Mouse (Mus musculus) layer of hippocampus, adult 2 months (tissue): ENCODE results near the gene Thrb. TPM values are rescaled to one million over a fixed set of nuclear protein-coding genes. Genes with fewer than 3 reads are reported as not detected.

ENCODE experiments used
- DNase-seq, 2 experiments: peaks; one replicate each; pipeline ENCODE4 v3.0.0; 2022; ENCODE audit warnings: low spot score in 2 of 2
- H3K27ac ChIP-seq: fragments of 200-600 bp; 2 replicates; pipeline ENCODE4 v1.8.1; 2022
- H3K4me3 ChIP-seq: fragments of 200-600 bp; 2 replicates; pipeline ENCODE4 v1.8.1; 2022; ENCODE audit warnings: mild to moderate bottlenecking
- CTCF ChIP-seq: fragments of 200-600 bp; conservative IDR thresholded peaks from 2 replicates; pipeline ENCODE4 v1.8.1; 2022; ENCODE audit warnings: antibody characterized with exemption, mild to moderate bottlenecking, moderate library complexity
- total RNA-seq, 2 experiments: library from RNA; stranded (reverse); gene quantifications; 2 replicates each; pipeline ENCODE4 v1.2.3; 2021

Gene Thrb
- total RNA-seq, 2 experiments from 2014 or later, result 42.8 to 45.0 TPM

DNA sequence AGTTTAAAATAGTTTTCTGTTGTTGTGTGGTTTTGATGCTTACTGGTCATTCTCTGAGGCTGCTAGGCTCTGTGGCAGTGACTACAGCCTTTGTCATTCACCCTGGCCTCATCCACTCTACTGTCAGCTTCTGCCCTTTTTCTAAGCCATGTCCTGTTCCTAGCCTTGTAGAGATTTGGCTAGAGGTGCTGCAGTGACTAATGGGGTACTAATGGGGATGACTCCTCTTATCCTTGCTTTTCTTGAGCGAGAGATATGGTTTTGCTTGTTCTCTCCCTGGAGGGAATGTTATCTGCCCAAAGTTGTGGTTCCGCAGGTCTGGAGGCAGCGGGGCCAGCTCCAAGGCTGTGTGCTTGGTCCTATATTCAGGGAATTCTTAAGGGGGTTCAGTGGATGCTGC, 15.2 kb downstream of the Thrb start:
- H3K4me3 ChIP-seq, result no peak overlapping the region
- H3K27ac ChIP-seq, result no peak overlapping the region
- DNase-seq, result no peak
- no peak for TF ChIP-seq CTCF

DNA sequence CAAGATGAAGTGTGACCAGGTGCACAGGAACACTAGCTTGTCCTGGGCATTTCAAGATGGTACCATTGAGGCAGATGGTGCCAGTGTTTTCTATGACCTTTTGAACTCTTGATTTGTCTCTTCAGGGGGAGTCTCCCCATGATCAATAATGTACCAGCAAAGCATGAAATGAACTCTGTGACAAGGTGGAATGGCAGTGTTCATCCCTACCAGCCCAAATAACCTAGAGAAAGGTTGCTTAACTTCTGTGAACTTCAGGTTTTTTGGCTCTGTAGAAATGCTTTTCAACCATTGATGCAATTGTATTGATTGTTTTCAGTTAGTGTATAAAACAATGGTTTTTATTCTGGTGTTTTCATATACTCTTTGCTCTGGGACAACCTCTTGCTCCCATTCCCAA, 21.4 kb downstream of the Thrb start:
- DNase-seq, result no peak
- Histone ChIP-seq H3K4me3 (no peak overlapping the region), H3K27ac (no peak overlapping the region)
- no peak for TF ChIP-seq CTCF

DNA sequence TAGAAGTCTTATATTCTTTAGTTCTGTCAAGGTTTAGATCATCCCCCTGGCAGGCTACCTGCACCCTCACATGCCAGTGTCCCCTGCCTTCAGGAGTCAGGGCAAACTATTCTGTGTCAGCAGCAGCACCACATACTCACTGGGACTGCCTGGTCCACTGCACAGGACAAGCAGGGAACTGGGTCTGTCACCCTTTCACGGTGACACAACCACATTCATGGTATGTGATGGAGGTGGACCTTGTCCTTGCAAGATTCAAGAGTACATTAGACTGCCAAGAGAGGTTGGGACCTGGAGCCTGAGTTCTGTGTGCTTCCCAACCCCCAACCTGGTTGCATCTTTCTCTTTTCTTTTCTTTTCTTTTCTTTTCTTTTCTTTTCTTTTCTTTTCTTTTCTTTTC, 24.8 kb downstream of the Thrb start:
- TF ChIP-seq CTCF, result no peak
- no peak overlapping the region for H3K27ac ChIP-seq
- DNase-seq, result no peak
- no peak overlapping the region for H3K4me3 ChIP-seq

DNA sequence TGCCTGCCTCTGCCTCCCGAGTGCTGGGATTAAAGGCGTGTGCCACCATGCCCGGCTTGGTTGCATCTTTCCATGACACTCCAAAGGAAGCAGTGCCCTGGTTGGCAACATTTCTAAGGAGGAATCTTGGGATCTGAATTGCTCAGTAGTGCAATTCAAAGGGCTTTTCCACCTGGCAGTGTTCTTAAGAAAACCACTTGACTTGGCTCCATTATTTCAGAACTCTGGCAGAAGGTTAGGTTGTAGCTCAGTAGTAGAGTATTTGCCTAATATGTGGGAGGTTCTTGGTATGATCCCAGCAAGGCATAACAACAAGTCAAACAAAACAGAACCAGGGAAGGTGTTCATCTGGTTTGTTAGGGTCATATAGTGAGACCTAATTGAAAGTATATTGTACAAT, 25.4 kb downstream of the Thrb start:
- Histone ChIP-seq H3K27ac (no peak overlapping the region), H3K4me3 (no peak overlapping the region)
- no peak for TF ChIP-seq CTCF
- no peak for DNase-seq

DNA sequence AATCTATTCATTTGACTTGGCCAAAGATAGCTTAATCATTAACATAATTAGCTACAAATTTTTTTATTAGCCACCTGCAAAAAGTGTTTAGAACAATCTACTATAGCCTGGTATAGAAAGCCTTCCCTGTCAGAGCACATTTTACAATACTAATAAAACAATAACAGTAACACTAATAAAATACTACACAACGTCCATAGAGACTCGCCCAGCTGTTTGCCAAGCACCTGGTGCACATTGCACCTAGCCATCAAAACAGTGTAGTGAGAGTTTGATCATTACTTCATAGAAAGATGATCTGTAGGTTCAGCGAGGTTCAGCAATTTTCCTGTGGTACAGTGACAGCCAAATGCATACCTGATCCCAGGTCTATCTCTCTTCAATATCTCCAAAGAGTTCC, 26.9 kb downstream of the Thrb start:
- Histone ChIP-seq H3K4me3 (no peak overlapping the region), H3K27ac (no peak overlapping the region)
- TF ChIP-seq CTCF, result no peak
- DNase-seq, result no peak

DNA sequence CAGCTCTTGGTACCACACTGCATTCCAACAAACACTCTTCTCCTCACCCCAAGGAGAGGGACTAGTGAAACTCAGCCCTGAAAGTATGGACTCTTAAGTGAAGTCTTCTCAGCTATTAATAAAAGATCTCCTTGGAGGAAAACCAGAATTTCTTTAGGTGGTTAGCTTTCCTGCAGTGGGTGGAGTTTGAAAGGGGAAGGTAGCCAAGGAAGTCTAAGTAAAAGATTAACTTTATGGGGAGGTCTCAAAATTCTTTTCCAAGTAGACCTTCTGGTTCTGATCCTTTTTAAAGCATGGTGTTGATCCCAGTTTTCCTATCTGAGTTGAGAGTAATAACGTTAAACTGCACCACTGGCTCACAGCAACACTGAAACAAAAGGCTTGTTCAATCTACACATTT, 31.2 kb downstream of the Thrb start:
- Histone ChIP-seq H3K27ac (no peak overlapping the region), H3K4me3 (no peak overlapping the region)
- no peak for TF ChIP-seq CTCF
- DNase-seq, result no peak

DNA sequence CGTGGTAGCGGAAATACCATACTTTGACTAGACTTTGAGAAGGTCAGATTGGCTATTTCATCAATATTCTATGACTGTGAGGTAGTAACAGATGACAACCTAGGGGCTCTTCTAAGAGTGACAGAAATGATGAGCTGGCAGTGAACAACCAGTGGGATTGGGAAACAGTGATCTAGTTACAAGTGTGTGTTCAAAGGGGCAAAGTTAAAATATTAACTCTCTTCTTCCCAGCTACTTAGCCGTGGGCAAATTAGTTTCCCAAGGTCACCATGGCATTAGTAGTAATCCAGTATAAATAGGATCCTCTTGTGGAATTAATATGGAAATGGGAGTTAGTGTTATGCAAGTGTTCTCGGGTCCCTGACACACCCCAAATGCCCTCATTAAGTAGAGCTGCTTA, 35.5 kb downstream of the Thrb start:
- H3K4me3 ChIP-seq, result no peak overlapping the region
- no peak for DNase-seq
- no peak for TF ChIP-seq CTCF

DNA sequence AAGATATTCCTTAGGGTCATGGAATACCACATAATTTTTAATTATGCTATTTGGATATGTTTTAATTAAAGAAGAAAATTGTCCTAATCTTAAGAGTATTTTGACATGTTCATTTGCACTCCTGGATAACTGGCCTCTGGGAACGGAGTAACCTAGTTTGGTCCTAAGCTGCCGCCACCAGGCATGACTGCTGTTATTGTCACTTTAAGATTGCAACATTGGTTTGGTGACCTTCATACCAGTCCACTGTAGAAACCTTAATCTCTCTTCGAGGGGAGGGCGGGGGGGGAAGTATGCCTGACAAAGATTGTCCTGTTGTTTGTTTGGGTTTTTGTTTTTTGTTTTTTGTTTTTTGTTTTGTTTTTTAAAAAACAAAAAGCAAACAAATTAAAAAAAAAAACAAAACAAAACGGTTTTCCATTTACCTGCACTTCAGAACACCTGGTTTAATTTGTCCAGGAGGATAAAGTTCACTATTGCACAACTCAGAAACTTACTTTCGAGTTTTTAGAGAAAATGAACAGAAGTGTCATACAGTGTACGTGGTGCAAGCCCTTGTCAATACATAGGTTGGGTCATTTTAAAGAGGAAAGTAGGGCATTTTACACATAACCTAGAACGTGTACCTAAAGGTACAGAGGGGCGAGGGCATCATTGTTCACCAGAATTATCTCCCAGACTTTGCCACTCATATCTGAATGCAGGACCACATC, 38.0 kb downstream of the Thrb start:
- DNase-seq, result no peak
- TF ChIP-seq CTCF, result no peak
- Histone ChIP-seq H3K27ac (no peak overlapping the region), H3K4me3 (no peak overlapping the region)

More for the DNA sequence above, 35.5 kb downstream of the Thrb start:
- no peak overlapping the region for H3K27ac ChIP-seq

DNA sequence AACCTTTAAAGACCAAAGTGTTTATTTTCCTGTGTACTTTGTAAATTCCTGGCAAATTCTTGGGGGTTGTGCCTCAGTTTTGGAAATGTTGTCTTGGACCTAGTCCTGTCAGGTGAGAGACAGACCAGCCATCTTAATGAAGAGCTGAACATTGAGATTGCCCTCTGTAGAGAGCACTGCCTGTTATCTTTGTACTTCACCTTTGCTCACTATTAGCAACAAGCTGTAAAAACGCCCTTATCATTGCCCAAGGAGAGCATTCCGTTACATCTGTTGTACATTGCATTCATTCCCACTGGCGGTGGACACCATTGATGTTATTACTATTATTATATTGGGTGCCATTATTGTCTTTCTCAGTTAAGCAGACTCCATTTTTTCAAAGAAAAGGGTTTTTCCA, 40.2 kb downstream of the Thrb start:
- Histone ChIP-seq H3K27ac (no peak overlapping the region), H3K4me3 (no peak overlapping the region)
- no peak for TF ChIP-seq CTCF
- no peak for DNase-seq

DNA sequence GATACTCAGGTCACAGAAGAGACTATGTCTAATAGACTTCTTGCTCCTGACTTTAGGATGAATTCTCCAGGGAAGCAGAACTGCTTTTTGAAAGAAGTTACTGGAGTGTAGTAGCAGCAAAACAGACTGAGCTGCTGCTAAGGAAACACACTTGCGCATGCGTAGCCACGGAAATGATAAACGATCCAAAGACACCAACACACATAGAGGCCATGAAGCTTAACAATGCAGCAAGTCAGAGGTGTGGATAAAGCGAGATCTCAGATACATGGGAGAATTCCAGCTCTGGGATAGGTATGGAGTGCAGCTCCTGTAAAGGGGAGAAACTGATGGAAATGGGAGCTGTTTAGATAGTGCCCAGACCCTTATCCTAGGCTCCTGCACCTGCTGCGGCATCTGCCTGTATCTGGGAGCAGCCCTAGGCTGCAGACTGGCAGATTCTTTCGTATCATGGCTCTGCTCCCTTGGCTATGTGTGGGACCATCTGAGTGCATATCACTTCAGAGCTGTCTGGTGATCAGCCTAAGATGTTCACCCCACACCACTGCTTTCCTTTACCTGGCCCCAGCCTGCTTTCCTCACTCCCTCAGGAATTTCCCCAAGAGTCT, 53.3 kb downstream of the Thrb start:
- no peak for TF ChIP-seq CTCF
- H3K4me3 ChIP-seq, result no peak overlapping the region
- DNase-seq, result peak; percentile 17 to 22
- H3K27ac ChIP-seq, result peak overlapping the region; percentile 52

DNA sequence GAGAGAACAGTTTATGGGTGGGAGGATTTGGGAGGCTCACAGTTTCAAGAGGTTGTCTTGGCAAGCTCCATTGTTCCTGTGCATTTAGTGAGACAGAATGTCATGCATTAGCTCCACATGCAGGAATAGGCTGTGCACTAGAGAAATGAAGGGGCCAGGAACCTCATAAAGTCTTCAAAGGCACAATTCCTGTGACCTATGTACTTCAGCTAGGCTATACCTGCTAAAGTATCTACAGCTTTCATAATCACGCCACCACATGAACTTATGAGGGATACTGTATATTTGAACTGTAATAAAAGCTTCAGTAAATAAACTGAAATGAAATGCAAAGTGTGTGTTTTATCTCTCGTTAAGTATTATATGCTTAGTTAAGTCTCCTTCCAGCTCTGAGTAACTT, 59.4 kb downstream of the Thrb start:
- no peak for DNase-seq
- TF ChIP-seq CTCF, result no peak
- Histone ChIP-seq H3K27ac (no peak overlapping the region), H3K4me3 (no peak overlapping the region)

DNA sequence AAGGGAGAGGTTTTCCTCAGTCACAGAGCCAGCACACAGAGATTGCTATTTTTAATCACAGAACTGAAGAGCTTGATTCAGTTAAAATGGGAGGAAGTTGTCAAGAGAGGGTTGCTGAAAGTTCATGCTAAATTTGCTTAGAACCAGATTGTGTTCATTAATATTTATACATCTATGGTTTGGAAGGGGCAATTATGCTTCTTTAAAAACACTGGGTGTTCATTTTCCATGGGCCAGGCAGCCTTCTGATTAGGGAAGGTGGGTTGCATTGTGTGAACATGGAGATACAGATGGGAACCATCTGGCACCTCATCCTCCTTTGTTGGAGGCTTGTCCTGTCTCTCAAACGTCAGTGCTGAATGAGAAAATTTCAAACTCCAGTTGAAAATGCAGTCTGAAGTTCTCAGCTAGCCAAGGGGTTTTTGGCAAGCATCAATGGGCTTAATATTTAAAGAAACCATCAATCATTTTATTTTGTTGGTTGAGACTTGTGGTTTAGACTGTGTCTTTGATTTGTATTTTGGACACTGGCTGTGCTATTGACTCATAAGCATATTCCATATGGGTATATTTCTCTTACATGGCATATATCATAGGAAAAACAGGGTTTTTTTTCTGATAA, 62.9 kb downstream of the Thrb start:
- TF ChIP-seq CTCF, result no peak
- peak overlapping the region; percentile 57; the same call in 1 of the 2 replicates for H3K27ac ChIP-seq
- DNase-seq, result peak; percentile 61 to 85
- H3K4me3 ChIP-seq, result no peak overlapping the region

DNA sequence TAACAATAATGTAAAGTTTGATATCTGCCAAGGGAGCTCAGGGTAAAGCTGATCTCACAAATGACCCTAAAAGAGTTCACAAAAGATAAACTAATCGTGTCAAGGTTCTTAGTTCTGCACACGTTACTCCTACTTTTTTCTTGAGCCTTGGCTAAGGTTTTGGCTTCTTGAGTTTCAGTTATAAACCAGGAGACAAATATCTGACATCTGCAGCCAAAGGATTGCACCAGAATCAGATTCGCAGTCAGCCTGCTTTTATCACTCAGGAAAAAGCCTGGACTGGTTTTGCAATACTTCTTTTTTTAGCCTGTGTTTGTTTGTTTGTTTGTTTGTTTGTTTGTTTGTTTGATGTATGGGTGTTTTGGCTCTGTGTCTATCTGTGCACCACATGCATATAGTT, 64.5 kb downstream of the Thrb start:
- no peak for DNase-seq
- H3K27ac ChIP-seq, result no peak overlapping the region

DNA sequence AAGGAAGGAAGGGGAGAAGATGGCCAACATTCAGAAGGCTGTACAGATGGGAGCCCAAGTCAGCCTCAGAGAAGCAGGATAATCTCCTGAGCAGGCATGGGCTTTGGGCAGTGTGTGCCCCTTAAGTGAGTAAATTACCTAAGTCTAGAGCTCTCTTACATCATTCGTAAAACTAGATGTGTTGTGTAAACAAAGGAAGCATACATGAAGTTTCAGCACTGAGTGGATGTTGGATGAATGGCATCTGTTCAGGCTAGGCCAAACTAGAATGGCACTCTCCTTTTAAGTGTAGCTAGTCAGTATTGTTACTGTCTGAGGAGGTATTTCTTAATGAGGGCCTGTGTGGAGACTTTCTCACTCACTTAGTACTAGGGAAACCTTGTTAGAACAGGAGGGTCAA, 66.8 kb downstream of the Thrb start:
- DNase-seq, result no peak
- no peak for TF ChIP-seq CTCF
- H3K27ac ChIP-seq, result no peak overlapping the region
- no peak overlapping the region for H3K4me3 ChIP-seq

More for the DNA sequence above, 64.5 kb downstream of the Thrb start:
- no peak overlapping the region for H3K4me3 ChIP-seq
- TF ChIP-seq CTCF, result no peak
